Mouse (Mus musculus): ENCODE data around the gene Col2a1.

Gene Col2a1

GRCm38 (mm10) chr15:97956416-97956815, 48.1 kb downstream of the Col2a1 start:
- no peak for DNase-seq

- no peak for DNase-seq
Measured at GRCm38 (mm10) chr15:97955742-97956141, 48.8 kb downstream of the Col2a1 start.

- no peak for DNase-seq
Measured at GRCm38 (mm10) chr15:97955286-97955685, 49.2 kb downstream of the Col2a1 start.

GRCm38 (mm10) chr15:97954671-97955070, 49.8 kb downstream of the Col2a1 start:
- DNase-seq, result peak in 1 of 2 experiments; percentile 34

GRCm38 (mm10) chr15:97952889-97953189, 51.7 kb downstream of the Col2a1 start:
- peak; percentile 45 to 49 for DNase-seq

GRCm38 (mm10) chr15:97952137-97952888, 52.2 kb downstream of the Col2a1 start:
- peak; percentile 61 to 81 for DNase-seq

- no peak for DNase-seq
Measured at GRCm38 (mm10) chr15:97950240-97950639, 54.3 kb downstream of the Col2a1 start.

- no peak for DNase-seq
Measured at GRCm38 (mm10) chr15:97949706-97950105, 54.8 kb downstream of the Col2a1 start.

GRCm38 (mm10) chr15:97948720-97949119, 55.8 kb downstream of the Col2a1 start:
- DNase-seq, result no peak

GRCm38 (mm10) chr15:97945656-97946315, 58.7 kb downstream of the Col2a1 start:
- peak; percentile 79 to 81 for DNase-seq

GRCm38 (mm10) chr15:97944919-97945574, 59.4 kb downstream of the Col2a1 start:
- DNase-seq, result peak; percentile 82 to 83

GRCm38 (mm10) chr15:97943356-97943755, 61.1 kb downstream of the Col2a1 start:
- DNase-seq, result peak; percentile 87 to 91

GRCm38 (mm10) chr15:97942538-97942937, 62.0 kb downstream of the Col2a1 start:
- DNase-seq, result no peak

GRCm38 (mm10) chr15:97941306-97941705, 63.2 kb downstream of the Col2a1 start:
- DNase-seq, result no peak

- no peak for DNase-seq
Measured at GRCm38 (mm10) chr15:97940088-97940487, 64.4 kb downstream of the Col2a1 start.

- peak; percentile 72 to 82 for DNase-seq
Measured at GRCm38 (mm10) chr15:97938580-97938979, 65.9 kb downstream of the Col2a1 start.

GRCm38 (mm10) chr15:97932441-97932840, 72.1 kb downstream of the Col2a1 start:
- peak; percentile 52 for DNase-seq

- DNase-seq, result no peak
Measured at GRCm38 (mm10) chr15:97929259-97929824, 75.2 kb downstream of the Col2a1 start.

GRCm38 (mm10) chr15:97927821-97928220, 76.7 kb downstream of the Col2a1 start:
- no peak for DNase-seq

GRCm38 (mm10) chr15:97927018-97927417, 77.5 kb downstream of the Col2a1 start:
- DNase-seq, result peak; percentile 62 to 85

All from kidney, postnatal 36 days (tissue).